Mouse (Mus musculus): ENCODE measurements at regions not wholly inside any gene's neighbourhood (a gene's known extent, or its start where the extent isn't known, plus 50 kb on each side); places are given as distances from the start of the nearest gene placed in this dataset.
"Not testable (repeated sequence)": the region's sequence is repeated elsewhere in the genome, so short reads cannot be mapped to it uniquely, and the experiment has no call there.

DNA sequence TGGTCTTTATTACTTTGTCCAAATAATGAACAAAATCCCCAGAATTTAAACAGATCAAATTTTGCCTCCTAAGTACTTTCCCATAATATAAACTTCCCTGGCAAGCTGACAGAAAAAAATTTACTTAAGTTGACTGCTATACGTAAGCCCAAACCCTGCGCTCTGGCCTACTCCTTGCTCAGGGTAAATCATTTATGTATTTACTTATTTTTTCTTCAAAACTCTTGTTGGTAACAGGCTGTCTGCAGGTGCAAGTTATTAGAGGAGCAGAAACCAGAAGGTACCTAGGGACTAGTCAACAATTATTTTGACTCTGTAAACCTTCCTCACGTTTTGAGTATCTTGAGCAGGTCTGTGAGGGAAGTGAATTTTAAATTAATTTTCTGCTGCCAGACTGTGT lies 2615.7 kb downstream of the Poteg start:
- in situ Hi-C loops (cut with MseI, MboI): no loop called here

DNA sequence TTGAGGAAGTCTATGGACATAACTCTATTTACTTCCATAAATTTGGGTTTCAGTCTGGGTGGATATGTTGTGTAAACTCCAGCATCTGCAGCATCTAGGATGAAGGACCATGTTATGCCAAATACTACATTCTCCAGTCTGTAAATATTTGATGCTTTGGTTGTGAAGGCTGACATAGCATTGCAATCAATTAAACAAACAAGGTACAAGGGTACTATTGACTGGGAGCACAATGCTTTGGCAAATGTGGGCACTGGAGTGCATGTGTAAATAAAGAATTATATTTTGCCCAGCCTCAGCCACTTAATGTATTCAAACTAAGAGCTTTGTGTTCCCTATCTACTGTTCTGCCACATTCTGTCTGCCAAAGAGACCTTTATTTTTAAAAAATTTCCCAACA lies 2630.3 kb downstream of the Poteg start:
- in situ Hi-C loops (cut with MseI, MboI): no loop called here

DNA sequence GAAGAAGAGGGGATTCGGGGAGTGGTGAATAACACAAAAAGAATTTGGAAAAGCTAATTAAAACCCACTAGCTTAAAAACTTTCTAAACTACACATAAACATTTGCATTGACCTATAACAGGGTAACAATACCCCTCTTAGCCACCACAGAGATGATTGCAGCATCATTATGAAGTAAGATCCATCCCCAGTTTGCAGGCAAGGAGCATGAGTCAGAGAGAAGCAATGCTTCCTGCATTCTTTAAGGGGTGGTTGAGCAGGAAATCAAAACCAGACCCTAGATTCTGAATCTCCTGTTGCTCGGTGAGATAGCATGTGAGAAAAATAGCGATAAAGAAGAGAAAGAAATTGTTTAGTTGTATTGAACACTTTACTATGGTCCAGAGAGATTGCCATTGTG lies 2680.3 kb downstream of the Poteg start:
- in situ Hi-C loops (cut with MseI, MboI): no loop called here

DNA sequence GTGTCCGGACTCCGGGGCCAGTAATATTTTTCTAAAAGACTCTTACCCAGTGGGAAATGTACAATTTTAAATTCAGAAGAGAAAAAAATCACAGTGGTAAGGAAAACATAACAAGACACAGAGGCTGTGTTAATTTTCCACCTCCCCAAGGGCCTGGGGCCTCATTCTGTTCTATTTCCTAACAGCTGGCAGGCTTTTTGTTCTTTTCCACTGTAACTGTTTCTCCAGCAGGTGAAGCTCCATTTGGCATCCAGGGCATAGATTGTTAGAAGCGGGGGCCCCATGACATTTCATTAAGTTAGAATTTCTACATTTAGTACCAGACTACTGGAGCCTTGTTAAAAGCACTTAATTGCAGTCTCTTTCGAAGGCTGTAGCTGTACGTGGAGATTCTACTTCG lies 2687.5 kb downstream of the Poteg start:
- in situ Hi-C loops (cut with MseI, MboI): no loop called here

DNA sequence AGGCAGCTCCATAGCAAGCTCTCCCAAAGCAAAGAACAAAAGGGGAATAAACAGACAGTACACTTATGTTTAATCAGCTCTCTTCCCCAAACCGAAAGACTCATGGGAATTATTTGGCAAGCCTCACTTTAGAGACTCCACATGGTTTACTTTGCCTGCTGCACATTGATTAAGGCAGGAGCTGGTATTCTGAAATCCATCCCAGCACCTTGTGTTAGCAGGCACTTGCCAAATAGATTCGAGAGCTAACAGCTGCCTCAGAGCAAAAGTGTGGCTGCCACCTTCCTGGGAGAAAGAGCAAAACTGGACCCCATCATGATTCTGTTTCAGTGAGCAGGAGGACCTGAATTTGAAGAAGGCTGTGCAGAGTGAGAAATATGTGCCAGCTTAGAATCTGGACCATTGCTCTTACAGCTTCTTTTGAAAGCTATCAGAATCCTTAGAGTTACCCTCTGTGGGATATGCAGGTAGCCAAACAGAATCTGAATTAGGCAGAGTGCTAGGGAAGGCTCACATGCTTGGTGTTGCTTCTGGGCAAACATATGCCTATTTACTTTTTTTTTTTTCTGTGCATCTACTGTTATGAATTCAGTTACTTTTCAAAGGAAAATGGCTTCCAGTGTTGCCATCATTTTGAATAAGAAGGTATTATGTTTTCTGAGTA lies 2703.8 kb downstream of the Poteg start:
- in situ Hi-C loops (cut with MseI, MboI): no loop called here

DNA sequence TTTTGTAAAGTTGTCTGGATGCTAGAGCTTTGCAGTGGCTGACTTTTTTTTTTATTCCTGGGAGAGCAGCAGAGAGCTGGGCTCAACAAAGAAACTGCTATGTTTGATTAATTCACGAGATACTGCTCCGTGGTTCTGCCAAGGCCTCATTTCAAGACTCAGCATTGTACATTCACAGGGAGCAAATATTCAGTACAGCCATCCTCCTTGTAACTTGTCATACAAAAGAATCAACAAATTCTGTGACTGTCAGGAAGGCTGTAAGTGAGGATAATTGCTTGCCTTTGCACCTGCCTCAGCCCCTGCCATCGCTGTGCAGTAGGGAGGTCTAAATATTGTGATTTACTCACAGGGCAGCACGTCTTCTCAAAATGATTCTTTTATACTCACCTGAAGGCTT lies 2705.5 kb downstream of the Poteg start:
- in situ Hi-C loops (cut with MseI, MboI): no loop called here

DNA sequence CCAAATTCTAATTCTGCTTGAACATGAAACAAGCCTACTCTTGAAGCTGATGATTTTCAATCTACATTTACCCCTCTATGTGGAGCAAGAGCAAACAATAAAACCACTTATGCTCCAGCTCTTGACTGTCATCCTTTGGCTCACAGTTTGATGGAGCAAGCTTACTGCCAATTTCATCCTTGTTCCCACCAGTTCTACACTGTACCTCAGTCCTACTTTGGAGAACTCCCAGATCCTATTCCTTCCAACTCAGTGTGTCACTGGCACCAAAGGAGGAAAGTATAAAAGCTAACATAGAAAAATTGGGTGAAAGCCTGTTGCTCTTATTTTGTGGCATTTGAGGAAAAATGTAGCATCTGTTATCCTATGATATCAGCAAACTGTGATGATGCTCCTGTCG lies 2724.4 kb downstream of the Poteg start:
- in situ Hi-C loops (cut with MseI, MboI): no loop called here

DNA sequence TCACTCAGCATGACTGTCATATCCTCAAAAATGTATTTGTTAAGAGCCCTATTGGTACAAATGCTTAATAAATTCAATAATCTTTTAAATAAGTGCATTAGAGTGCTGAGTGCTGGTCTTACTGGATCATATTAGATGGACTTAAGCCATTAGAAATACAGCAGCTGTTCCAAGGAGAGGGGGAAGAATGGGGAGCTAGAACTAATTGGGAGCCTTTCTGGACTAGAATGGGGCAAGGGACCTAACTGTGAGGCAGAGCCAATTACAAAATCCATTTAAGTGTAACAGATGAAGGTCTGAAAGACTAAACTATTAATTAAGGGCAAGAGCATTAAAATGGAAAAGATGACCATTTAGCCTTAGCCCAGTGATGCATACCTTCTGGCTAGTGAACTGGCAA lies 2755.3 kb downstream of the Poteg start:
- in situ Hi-C loops (cut with MseI, MboI): not testable (repeated sequence)

DNA sequence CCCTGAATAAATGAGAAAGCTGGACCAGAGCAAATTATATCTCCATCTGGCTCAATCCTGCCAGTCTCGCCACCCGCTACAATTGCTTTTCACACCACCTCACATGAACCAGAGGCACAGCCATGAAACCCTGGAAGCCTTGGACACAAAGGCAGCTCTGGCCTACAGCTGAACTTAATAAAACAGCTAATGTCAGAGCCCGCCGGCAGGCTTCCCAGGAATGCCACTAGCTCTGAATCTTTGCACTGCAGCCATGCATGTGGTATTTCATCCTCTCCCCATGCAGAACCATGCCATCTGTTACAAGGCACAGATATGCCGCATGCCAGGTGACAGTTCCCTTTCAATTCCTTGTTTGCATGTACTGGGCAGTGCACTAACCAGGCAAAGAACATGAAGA lies 2779.9 kb downstream of the Poteg start:
- in situ Hi-C loops (cut with MseI, MboI): loop anchor here in 1 of 2 experiments (25.0 kb wide), 1 partner anchor 685 kb away; no protein-coding TSS in a partner anchor

DNA sequence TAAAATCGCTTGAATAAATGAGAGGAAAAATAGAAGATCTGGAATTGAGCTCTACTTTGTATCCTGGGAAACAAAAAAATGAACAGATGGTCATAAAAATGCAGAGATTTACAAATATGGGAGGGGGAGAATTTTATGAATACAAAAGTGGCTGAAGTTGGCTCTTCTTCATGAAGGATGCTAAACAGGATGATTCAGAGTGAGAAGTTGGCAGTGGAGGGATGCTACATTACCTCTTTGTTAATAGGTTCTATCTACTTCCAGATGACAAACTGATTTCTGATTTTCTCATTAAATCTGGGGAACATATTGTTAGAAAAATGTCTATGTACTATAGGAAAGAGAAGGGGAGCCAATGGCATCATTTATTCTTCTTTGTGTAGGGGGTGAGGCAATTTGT lies 2785.8 kb downstream of the Poteg start:
- in situ Hi-C loops (cut with MseI, MboI): loop anchor here in 1 of 2 experiments (25.0 kb wide), 1 partner anchor 679 kb away; no protein-coding TSS in a partner anchor

DNA sequence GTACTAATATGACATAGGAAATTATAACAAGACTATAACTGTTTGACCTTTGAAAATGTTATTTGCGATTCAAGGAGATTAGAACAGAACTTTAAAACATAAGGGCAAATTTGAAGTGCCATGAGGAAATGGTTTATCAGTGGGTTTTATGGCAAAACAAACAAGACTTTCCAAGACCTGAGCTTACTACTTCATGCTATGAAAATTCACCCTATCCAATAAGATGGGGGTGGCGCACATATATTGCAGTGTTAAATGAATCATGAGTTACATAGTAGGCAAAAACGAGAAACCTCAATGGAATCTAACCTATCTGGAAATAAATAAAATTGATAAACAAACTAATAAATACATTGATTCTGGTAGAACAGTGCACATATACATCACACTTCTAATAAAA lies 2804.3 kb downstream of the Poteg start:
- in situ Hi-C loops (cut with MseI, MboI): no loop called here

DNA sequence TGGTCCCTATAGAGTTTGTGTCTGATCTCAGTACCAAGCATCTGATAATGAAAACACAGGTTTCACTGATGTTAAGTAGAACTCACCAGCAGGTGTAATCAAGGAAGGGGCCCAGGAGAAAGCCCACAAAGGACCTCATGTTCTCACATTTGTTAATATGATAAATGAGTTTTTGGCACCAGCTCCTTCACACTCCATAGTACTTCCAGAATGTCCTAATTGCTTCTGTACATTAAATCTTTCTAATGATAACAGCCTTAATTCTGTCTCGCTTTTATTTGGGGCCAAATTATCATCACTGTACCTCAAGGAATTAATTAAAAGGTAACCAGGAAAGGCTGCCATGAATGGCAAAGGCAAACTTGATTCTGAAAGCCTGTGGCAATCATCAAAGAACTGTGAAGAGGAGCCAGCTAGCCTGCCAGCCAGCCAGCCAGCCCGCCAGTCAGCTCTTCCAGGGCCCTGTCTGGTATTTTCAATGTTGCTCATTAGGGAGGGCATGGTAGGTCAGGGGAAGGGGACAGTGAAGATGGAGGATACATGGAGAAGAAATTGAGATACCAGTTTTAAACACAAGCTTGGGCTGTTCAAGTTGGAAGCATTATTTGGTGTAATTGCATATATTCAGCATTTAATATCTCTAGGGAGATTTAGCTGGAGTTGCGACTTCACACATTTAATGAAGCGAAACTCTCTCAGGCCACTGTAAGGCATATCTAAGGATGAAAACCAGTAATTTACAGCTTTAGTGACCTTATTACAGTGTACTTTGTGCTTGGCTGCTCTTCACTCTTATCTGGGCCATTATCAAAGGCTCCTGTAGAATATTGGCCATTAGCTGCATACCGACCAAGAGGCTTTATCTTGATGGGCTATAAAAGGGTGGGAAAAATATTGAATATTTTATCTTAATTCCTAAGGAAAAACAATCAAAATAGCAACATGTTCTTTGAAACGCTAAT lies 2822.8 kb downstream of the Poteg start:
- in situ Hi-C loops (cut with MseI, MboI): no loop called here

DNA sequence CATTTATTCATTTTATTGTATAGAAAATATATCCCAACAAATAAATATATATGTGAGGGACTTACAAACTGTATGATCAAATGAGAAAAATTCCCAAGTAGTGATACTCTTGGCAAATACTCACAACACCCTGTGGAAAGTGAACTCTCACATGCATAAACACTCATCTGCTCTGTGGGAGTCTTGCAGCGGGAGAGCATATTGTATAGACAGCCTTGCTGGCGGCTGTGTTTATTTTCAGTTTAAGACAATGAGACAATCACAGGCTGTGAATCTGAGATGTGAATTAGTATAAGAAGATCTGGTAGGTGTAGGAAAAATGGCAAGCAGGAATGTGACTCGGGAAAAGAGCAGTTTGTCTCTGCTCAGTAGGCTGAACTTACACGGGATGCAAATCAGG lies 2841.7 kb downstream of the Poteg start:
- in situ Hi-C loops (cut with MseI, MboI): no loop called here

DNA sequence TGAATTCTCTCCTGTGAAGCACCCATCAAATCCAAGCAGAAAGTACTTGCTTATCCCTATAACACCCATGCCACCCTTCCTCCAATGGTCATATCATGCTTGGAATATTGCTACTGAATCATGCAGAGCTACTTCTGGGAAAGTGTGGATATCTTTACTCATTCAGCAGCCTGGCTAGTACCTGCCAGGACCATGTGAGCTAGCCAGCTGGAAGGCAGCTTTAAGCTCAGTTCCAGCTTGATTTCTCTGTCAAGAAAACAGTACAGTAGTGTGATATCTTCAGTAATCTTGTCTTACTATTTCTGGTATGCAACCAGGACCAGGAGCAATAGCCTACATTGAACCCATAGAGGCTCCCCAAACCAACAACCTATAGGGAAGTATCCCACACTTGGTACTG lies 2883.7 kb downstream of the Poteg start:
- in situ Hi-C loops (cut with MseI, MboI): no loop called here

DNA sequence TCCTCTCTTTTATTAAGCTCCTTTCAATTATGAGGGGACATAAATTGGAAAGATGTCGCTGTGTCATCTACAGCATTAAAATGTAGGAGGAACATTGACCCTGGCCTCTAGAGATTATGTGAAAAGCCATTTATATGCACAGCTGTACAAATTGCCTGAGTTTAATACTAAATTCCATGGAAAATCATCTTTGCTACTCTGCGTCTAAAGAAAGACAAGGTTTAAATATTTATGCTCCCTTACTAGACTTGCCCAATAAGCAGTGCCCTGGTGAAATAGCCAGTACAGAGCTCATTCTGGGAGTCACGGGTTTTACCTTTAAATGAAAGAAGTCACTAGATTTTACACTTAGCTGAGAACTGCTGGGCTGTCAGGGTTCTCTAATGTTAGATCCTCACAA lies 2885.9 kb downstream of the Poteg start:
- in situ Hi-C loops (cut with MseI, MboI): no loop called here

DNA sequence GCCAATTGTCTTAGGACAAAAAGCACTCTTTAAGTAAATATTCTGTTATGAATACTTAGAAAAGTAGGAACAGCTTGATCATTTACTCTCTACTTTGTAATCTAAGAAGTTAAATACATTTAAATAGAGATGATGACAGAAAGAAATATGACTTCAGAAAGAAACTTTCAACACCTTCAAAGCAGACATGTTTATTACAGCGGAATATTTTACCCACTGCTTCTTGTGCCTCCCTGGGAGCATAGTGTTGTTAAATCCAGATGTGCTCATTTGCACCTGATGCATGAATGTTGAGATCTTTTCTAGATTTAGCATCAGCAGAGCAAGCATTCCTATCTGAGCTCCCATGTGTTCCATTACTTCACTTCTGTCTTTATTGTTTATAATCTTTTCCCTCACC lies 2912.0 kb downstream of the Poteg start:
- in situ Hi-C loops (cut with MseI, MboI): no loop called here

DNA sequence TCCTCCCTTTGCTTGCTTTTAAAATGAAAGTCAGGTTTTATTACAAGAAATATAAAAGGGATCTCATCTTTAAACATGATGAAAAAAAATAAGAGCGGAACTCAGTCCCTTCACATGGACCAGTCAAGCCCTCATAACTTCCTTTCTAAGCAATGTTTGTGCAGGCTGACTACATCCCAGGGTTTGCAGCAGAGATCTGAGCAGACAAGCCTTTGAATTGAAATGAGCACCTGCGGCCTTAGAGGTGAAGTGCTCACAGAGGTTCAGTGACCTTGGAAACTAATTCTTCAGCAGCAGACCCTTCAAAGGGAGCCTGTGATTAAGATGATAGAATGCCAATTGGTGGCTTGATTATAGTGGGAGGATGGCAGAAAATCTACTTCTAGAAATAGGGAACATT lies 2918.3 kb downstream of the Poteg start:
- in situ Hi-C loops (cut with MseI, MboI): no loop called here

DNA sequence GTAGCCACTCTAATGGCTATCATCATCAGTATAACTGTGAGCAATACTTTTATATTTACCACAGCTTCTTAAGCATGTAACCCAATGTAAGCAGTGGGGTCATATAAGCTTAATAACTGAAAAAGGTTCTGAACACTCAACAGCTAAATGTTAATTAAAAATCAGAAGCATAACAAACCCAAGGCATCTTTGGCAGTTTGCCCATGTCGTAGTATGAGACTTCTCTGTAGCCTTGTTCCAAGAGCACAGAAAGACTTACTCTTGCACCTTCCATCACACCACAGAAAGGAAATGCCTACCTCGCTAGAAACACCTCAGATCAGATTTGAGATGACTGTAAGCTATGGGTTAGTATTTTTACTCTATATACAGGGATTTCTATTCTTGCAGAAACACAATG lies 2944.5 kb downstream of the Poteg start:
- in situ Hi-C loops (cut with MseI, MboI): no loop called here

DNA sequence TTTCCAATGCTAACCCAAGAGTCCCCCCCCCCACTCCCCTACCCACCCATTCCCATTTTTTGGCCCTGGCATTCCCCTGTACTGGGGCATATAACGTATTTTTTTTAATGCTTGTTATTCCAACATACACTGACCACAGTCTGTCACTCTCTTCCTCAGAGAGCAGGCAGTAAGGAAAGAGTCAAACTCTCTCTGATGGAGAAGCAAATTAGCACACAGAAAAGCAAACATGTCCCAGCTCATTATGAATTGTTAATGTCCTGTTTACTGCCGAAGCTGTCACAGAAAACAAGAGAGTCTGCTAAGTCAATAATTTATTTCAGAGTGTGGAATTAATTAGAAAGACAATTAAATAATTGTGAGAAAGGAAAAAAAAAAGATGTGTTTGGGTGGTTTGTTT lies 2989.1 kb upstream of the 5930422O12Rik start:
- in situ Hi-C loops (cut with MseI, MboI): no loop called here

DNA sequence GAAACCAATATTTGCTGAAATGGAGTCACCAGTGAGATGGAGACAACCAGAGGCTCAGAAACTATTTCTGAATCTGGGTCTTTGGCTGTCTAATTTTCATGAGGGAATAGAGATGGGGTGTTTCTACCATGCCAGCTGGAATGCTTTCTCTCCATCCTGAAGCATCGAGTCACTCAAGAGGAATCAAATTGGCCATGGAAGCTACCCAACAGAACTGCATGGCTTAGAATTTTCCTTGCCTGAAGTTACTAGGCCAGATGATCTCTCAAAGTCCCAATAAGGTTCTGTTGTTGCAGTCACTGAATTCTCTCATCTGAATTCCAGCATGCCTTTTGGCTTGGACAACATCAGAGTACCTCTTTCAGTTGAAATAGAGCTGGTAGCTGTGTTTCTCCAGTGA lies 2986.7 kb upstream of the 5930422O12Rik start:
- in situ Hi-C loops (cut with MseI, MboI): no loop called here

DNA sequence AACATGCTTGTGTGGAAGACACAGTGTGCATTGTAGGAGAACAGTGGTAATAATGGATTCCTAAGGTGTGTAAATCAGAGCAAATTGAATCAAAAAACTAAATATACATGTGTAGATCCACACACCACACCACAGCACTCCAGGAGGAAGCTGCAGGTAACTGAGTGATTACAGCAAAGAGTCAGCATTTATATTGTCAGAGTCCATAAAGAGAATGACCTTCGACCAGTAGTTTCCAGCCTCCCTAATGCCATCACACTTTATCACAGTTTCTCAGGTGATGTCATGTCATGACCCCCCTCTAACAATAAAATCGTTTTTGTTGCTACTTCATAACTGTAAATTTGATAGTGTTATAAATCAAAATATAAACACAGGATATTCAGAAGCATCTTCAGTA lies 2984.6 kb upstream of the 5930422O12Rik start:
- in situ Hi-C loops (cut with MseI, MboI): no loop called here

DNA sequence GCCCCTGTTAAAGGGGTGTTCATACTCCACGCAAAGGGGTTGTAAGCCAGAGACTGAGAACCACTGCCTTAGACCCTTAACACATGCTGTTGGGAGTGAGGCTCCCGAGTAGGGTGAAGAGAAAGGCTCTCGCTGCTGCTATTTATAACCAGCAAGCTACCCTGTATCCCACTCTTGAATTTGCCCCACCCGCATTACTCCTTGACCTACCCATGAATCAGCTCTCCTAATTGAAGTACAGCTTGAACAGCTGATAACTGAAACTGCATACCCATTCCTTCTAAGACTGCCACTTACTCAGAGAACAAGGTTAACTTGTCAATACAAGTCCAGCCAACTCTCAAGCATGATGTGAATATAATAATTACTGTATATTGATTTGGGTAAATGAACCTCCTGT lies 2984.2 kb upstream of the 5930422O12Rik start:
- in situ Hi-C loops (cut with MseI, MboI): no loop called here

DNA sequence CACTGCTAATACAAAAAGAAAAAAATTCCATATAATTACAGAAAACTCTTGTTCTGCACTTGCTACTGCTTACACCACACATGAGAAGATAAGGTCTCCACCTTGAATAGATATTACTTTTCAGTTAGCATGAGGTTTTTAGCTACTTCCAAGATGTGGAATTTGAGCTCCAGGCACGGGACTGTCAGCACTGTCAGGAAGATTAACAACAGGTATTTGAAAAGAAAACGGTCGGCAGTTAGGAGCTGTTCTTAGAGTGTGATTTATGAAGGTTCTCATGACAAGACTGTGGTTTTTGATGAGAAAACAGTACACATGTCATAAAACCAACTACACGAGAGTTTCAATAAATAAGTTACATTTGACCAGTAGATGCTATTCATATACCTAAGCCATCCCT lies 2970.4 kb upstream of the 5930422O12Rik start:
- in situ Hi-C loops (cut with MseI, MboI): no loop called here

All from mouse trophoblast stem cell (cell line).